8 mouse cellular contexts compared by ENCODE assay signal in the genomic region with DNA sequence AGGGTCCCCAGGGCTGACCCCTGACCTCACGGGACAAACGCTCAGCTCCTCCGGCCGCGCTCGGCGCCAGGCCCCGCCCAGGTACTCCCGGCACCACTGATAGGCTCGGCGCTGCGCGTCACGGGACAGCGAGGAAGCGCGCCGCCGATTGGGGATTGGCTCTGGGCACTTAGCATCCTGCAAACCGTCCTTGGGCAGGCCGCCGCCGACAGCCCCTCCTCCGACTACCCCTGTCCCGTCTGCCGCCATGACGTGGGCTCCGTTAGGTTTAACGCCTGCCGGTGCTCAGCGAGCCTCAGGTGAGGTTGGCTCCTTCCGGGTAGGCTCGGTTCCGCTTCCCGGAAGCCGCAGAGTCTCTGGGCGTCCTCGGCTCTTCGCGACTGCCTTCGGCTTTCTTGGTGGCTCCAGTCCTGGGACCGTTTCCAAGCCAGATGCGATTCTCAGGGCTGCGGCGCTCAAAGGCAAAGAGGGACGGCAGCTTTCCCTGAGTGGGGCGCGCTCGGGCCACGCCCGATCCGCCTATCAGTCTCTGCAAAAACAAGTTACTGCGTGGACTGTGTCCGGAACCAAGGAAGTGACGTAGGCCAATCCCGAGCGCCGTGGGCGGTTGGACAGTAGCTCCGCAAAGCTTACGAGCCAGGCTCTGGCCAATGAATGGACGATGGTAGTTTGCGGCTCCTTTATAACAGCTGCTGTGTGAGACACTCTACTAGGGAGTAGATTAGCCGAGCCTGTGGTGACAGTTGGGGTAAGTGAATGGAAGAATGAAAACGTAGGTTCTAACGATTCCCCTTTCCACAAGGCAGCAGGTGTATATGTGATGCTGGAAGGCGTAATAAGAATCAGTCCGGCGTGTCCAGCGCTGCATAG. TPM values are rescaled to one million over a fixed set of nuclear protein-coding genes. Genes with fewer than 3 reads are reported as not detected.
DNase-seq lines count a peak whose midpoint lies in the region; ATAC-seq and TF ChIP-seq lines count a peak whose summit lies in the region.

A gene (plus strand): TSS at position 238 of the 870 bp plus-strand sequence.
A gene (minus strand): TSS at position 345 of the 870 bp plus-strand sequence.
A gene (minus strand): TSS at position 557 of the 870 bp plus-strand sequence.

- TF ChIP-seq POLR2A in heart, adult 2 months (IDR thresholded peaks at IDR 0.05; ENCODE audit: insufficient read depth, low read depth, low read length) = peak; percentile 78

- H3K79me2 ChIP-seq in heart, adult 2 months (replicated peaks; ENCODE audit: control insufficient read depth, insufficient read depth, low read length) = no peaks in the 10 kb centered on the region

- H3K9me3 ChIP-seq in embryonic facial prominence, embryonic 14.5 days (ENCODE audit: control insufficient read depth, low read length) = no peaks in the 10 kb centered on the region
- H3K9me3 ChIP-seq in limb, embryonic 13.5 days = no peaks in the 10 kb centered on the region
- H3K9me3 ChIP-seq in midbrain, embryonic 16.5 days (replicated peaks; ENCODE audit: control insufficient read depth, low read length, poor library complexity, severe bottlenecking) = no peaks in the 10 kb centered on the region

- intact Hi-C loops in heart, adult 2 months (cut with DNase I) = loop anchor here (2.0 kb wide), 1 partner anchor 55 kb away; no protein-coding TSS in a partner anchor

- peaks cover 13% of the 10 kb centered on the region for H3K4me1 ChIP-seq in embryonic facial prominence, embryonic 14.5 days (ENCODE audit: control insufficient read depth, insufficient read depth, low read length)
- no peaks in the 10 kb centered on the region; the same call in 1 of the 2 replicates for H3K4me1 ChIP-seq in heart, adult 2 months (ENCODE audit: control insufficient read depth, insufficient read depth, low read length)
- peaks cover 22% of the 10 kb centered on the region for H3K4me1 ChIP-seq in limb, embryonic 13.5 days
- peaks cover 11% of the 10 kb centered on the region for H3K4me1 ChIP-seq in midbrain, embryonic 16.5 days (ENCODE audit: control insufficient read depth, insufficient read depth, low read length)

- peak within 1 kb of the TSS; percentile 80 for H3K9ac ChIP-seq in embryonic facial prominence, embryonic 14.5 days (ENCODE audit: low read depth, low read length)
- H3K9ac ChIP-seq in heart, adult 2 months (ENCODE audit: low read depth, low read length) = peak within 1 kb of the TSS; percentile 74
- peak within 1 kb of the TSS; percentile 75 for H3K9ac ChIP-seq in limb, embryonic 13.5 days
- peak within 1 kb of the TSS; percentile 78 for H3K9ac ChIP-seq in midbrain, embryonic 16.5 days (ENCODE audit: low read depth, low read length)

- peak within 1 kb of the TSS; percentile 80 for H3K4me2 ChIP-seq in embryonic facial prominence, embryonic 14.5 days (ENCODE audit: low read depth, low read length)
- H3K4me2 ChIP-seq in limb, embryonic 13.5 days (replicated peaks) = peak within 1 kb of the TSS; percentile 91
- peak within 1 kb of the TSS; percentile 93 for H3K4me2 ChIP-seq in midbrain, embryonic 16.5 days (ENCODE audit: low read length)

- TF ChIP-seq CTCF in heart, adult 2 months (IDR thresholded peaks at IDR 0.05) = no peak

- TF ChIP-seq EP300 in heart, adult 2 months (IDR thresholded peaks at IDR 0.05; ENCODE audit: insufficient read depth, low read depth, low read length) = peak; percentile 57; the same call in 1 of the 2 replicates

- no peaks in the 10 kb centered on the region for H3K27me3 ChIP-seq in embryonic facial prominence, embryonic 14.5 days (replicated peaks; ENCODE audit: control insufficient read depth, insufficient read depth, low read length)
- H3K27me3 ChIP-seq in heart, adult 2 months (ENCODE audit: control insufficient read depth, insufficient read depth, low read length) = no peaks in the 10 kb centered on the region
- no peaks in the 10 kb centered on the region for H3K27me3 ChIP-seq in limb, embryonic 13.5 days
- H3K27me3 ChIP-seq in midbrain, embryonic 16.5 days (ENCODE audit: control insufficient read depth, insufficient read depth, low read depth, low read length) = no peaks in the 10 kb centered on the region

- H3K36me3 ChIP-seq in embryonic facial prominence, embryonic 14.5 days (ENCODE audit: control insufficient read depth, insufficient read depth, low read length) = peaks cover 27% of the 10 kb centered on the region
- peaks cover 8% of the 10 kb centered on the region for H3K36me3 ChIP-seq in heart, adult 2 months (ENCODE audit: control insufficient read depth, insufficient read depth, low read length)
- peaks cover 26% of the 10 kb centered on the region for H3K36me3 ChIP-seq in limb, embryonic 13.5 days
- peaks cover 10% of the 10 kb centered on the region for H3K36me3 ChIP-seq in midbrain, embryonic 16.5 days (ENCODE audit: control insufficient read depth, insufficient read depth, low read length)

- peak within 1 kb of the TSS; percentile 70 for H3K4me3 ChIP-seq in embryonic facial prominence, embryonic 14.5 days (ENCODE audit: low read depth, low read length)
- H3K4me3 ChIP-seq in heart, adult 2 months = peak within 1 kb of the TSS; percentile 99
- peak within 1 kb of the TSS; percentile 77 for H3K4me3 ChIP-seq in limb, embryonic 13.5 days
- peak within 1 kb of the TSS; percentile 81 for H3K4me3 ChIP-seq in midbrain, embryonic 16.5 days (ENCODE audit: low read depth, low read length)

- DNase-seq in 3T3-L1 (ENCODE audit: low read depth, low spot score) = peak; percentile 97
- DNase-seq in adrenal gland, postnatal 4 days (ENCODE audit: low spot score in 2 of 2) = peak; percentile 76 to 80
- DNase-seq in embryonic facial prominence, embryonic 14.5 days (ENCODE audit: low spot score) = peak; percentile 98
- DNase-seq in heart, adult 2 months = peak; percentile 93 to 96
- DNase-seq in kidney, adult 8-10 months = peak; percentile 93 to 94
- DNase-seq in spleen, postnatal 10 days (ENCODE audit: low spot score in 2 of 2) = peak; percentile 86 to 94

- H3K27ac ChIP-seq in embryonic facial prominence, embryonic 14.5 days (replicated peaks; ENCODE audit: low read depth, low read length) = peak within 1 kb of the TSS; percentile 95
- H3K27ac ChIP-seq in heart, adult 2 months = peak within 1 kb of the TSS; percentile 99
- peak within 1 kb of the TSS; percentile 93 for H3K27ac ChIP-seq in limb, embryonic 13.5 days
- peak within 1 kb of the TSS; percentile 95 for H3K27ac ChIP-seq in midbrain, embryonic 16.5 days (ENCODE audit: low read length)

- peak; percentile 94 for ATAC-seq in embryonic facial prominence, embryonic 14.5 days (ENCODE audit: low read depth)
- peak; percentile 92 for ATAC-seq in limb, embryonic 13.5 days (ENCODE audit: low FRiP score, low read depth)
- ATAC-seq in midbrain, embryonic 16.5 days = peak; percentile 96

- 1% methylated on average over 48 of the region's 70 CpGs for WGBS in embryonic facial prominence, embryonic 14.5 days
- WGBS in heart, adult 2 months = under 1% methylated on average over 70 of the region's 70 CpGs
- under 1% methylated on average over 70 of the region's 70 CpGs for WGBS in limb, embryonic 13.5 days
- under 1% methylated on average over 70 of the region's 70 CpGs for WGBS in midbrain, embryonic 16.5 days

RNA-seq across cellular contexts. Expression of the first gene that starts in this region (rescaled TPM):
- total RNA-seq in adrenal gland, postnatal 4 days (2021) = 1 to 10 TPM; 2.5 to 3.0 TPM
- polyA plus RNA-seq in embryonic facial prominence, embryonic 14.5 days (2014; fragmentation: Nextera tagmentation; extraction: Ambion mirVana) = 1.1 and 2.3 TPM in 2 replicates
- total RNA-seq in heart, adult 2 months (2021) = 1 to 10 TPM; 1.2 TPM
- polyA plus RNA-seq in heart, adult 2 months (2012; rRNA removed) = 1.0 and 1.1 TPM in 2 replicates
- 3.5 and 3.7 TPM in 2 replicates for polyA plus RNA-seq in limb, embryonic 13.5 days (2015; fragmentation: Nextera tagmentation; extraction: Ambion mirVana)
- polyA plus RNA-seq in midbrain, embryonic 16.5 days (2015; fragmentation: Nextera tagmentation; extraction: Ambion mirVana) = 6.5 and 7.3 TPM in 2 replicates

RNA-seq across cellular contexts. Expression of the second gene that starts in this region (rescaled TPM):
- total RNA-seq in adrenal gland, postnatal 4 days (2021) = 1 to 10 TPM in 1 of 2 experiments, under 1 TPM in 1; 0.84 to 1.9 TPM
- polyA plus RNA-seq in embryonic facial prominence, embryonic 14.5 days (2014; fragmentation: Nextera tagmentation; extraction: Ambion mirVana) = not detected in 2 replicates
- total RNA-seq in heart, adult 2 months (2021) = 1 to 10 TPM; 5.5 to 9.5 TPM
- 2.1 and 2.5 TPM in 2 replicates for polyA plus RNA-seq in heart, adult 2 months (2012; rRNA removed)
- not detected in 2 replicates for polyA plus RNA-seq in limb, embryonic 13.5 days (2015; fragmentation: Nextera tagmentation; extraction: Ambion mirVana)
- polyA plus RNA-seq in midbrain, embryonic 16.5 days (2015; fragmentation: Nextera tagmentation; extraction: Ambion mirVana) = not detected in 2 replicates

RNA-seq across cellular contexts. Expression of the third gene that starts in this region (rescaled TPM):
- 10 to 100 TPM; 87.1 to 87.7 TPM for total RNA-seq in adrenal gland, postnatal 4 days (2021)
- polyA plus RNA-seq in embryonic facial prominence, embryonic 14.5 days (2014; fragmentation: Nextera tagmentation; extraction: Ambion mirVana) = 44.7 and 48.1 TPM in 2 replicates
- 10 to 100 TPM; 46.8 to 48.2 TPM for total RNA-seq in heart, adult 2 months (2021)
- polyA plus RNA-seq in heart, adult 2 months (2012; rRNA removed) = 81.3 and 91.7 TPM in 2 replicates
- polyA plus RNA-seq in limb, embryonic 13.5 days (2015; fragmentation: Nextera tagmentation; extraction: Ambion mirVana) = 55.7 and 63.6 TPM in 2 replicates
- 88.3 and 95.2 TPM in 2 replicates for polyA plus RNA-seq in midbrain, embryonic 16.5 days (2015; fragmentation: Nextera tagmentation; extraction: Ambion mirVana)

Comparison
In these comparisons a context has a peak if more than half of its experiments do, and no peak if none do; other contexts are left out.
1. Peak in every context shown above with its lines: DNase-seq, ATAC-seq, H3K4me3 ChIP-seq and H3K27ac ChIP-seq.